Mouse (Mus musculus): ENCODE measurements around the gene Bola1. TPM values are rescaled to one million over a fixed set of nuclear protein-coding genes. Genes with fewer than 3 reads are reported as not detected.

Gene Bola1
- total RNA-seq, 2 experiments from 2014 or later: 20.8 to 24.6 TPM

DNA sequence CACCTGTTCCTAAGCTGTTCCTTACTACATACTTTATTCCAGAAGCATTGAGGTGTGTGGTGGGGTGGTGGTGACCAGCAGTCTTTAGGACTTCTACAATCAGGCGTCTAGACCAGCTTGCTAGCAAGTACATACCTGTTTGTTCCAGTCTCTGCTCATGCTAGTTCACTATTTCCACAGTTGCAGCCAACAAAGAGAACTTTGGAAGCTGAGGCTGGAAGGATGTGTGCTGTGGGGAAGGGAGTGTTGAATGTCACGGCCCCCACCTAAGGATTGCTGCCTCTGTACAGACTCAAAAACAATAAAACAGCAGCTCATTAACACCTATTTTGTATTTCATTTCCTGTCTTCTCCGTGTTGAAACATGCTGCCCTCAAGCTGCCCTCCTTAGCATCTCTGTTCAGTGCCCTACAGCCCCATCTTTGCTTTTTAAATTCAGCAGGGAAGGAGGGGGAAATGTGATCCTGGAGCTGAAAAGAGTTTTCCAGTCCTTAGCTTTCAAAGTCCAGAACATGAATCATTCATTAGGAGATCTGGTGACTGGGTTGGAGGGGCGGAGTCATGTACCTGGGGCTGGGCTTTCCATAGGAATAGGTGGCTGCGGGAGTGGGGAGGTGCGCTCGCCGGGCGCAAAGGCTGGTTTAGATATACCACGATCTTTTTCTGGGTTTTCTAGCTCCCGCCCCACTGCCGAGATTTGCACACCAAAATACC is 58.5 kb downstream of the Bola1 start:
- intact Hi-C loops (cut with DNase I): no loop called here
- peak in 1 of 2 experiments; percentile 43 for DNase-seq

DNA sequence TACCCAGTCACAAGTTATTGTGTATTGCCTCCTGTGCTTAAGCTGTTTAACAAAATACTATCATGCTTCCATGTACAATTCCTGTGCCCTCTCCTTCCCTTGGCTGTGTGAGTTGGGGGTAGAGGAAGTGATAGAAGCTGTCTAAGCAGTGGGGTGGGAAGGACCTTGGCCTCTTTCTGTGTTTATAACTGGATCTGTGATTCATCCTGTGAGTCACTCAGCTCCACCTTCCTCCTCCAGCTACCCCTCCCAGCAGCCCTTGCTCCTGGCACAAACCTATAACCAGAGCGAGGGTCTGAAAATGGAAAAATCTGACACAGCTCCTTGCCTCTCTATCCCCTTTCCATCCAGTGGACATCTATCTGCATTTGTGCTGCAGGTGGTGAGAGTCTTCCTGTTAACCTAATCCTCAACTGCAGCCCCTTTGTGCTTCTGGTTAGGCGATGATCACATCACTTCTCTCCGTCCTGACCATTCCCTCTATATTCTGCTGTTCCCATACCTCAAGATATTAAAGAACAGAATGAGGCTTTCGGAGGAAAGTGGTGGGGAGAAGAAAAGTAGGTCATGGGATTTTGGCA is 59.2 kb downstream of the Bola1 start:
- peak in 1 of 2 experiments; percentile 52 for DNase-seq
- intact Hi-C loops (cut with DNase I): no loop called here

DNA sequence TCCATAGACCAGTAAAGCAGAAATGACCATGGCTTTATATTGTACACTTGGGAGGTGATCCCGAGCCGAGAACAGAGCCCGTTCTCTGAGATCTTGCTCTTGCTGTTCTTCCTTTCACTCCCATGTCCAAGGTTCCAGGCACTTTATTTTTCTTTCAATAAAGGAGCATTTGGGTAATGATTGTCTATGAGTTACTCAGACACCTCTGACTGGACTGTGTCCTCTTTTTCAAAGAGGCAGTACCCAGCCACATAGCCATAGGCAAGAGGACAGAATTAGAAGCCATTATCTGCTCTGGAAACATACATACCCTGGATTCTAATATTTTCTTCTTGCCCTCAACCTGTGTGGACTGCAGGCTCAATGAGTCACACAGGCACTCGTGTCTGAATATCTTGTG is 59.7 kb downstream of the Bola1 start:
- no peak for DNase-seq
- intact Hi-C loops (cut with DNase I): no loop called here

GRCm38 (mm10) chr3:96155501-96155900 is 64.0 kb downstream of the Bola1 start:
- DNase-seq: no peak
- intact Hi-C loops (cut with DNase I): no loop called here

- DNase-seq: no peak
- intact Hi-C loops (cut with DNase I): loop anchor here (5.0 kb wide), 1 partner anchor 190 kb away; no protein-coding TSS in a partner anchor
Observed at GRCm38 (mm10) chr3:96152611-96153010, 66.9 kb downstream of the Bola1 start.

- intact Hi-C loops (cut with DNase I): loop anchor here (5.0 kb wide), 1 partner anchor 190 kb away; no protein-coding TSS in a partner anchor
- no peak for DNase-seq
Observed at GRCm38 (mm10) chr3:96151836-96152235, 67.7 kb downstream of the Bola1 start.

DNA sequence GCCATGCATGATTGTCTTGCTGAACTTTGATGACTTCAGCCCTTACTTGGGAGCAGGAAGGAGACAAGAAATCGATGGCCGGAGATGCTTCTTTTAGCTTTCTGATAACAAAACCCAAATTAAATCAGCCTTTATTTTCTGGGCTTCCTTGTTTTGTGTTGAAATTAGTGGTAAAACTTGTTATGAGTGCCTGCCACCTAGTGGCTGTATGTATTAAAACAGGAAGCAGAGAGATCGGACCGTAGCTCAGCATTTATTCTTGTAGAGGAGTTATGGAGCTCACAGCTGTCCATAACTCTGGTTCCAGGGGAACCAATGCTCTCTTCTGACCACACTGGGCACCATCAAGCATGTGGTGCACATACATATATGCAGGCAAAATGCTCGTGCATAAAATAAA is 71.6 kb downstream of the Bola1 start:
- intact Hi-C loops (cut with DNase I): loop anchor here (1.0 to 2.0 kb wide), 2 partner anchors 65 to 82 kb away; no protein-coding TSS in a partner anchor
- no peak for DNase-seq

Small RNA genes lying within 50 kb of the gene (microRNA-seq; reads per million reads assigned to microRNA genes)
- gene Gm44492: 0 to 0.74 reads per million in 2 experiments
- gene Gm47311: 0 reads per million in 2 experiments
- gene Gm47313: 0 reads per million in 2 experiments

Other genes with a start within 250 kb of the Bola1 start
- gene Plekho1, start 223.7 kb downstream of the Bola1 start, total RNA-seq (2021): 10 to 100 TPM; 17.6 to 23.6 TPM
- gene Vps45, start 161.2 kb downstream of the Bola1 start, total RNA-seq (2021): 10 to 100 TPM; 13.4 to 17.5 TPM
- 10 to 100 TPM; 46.6 to 49.0 TPM for gene Otud7b, start 115.2 kb downstream of the Bola1 start, total RNA-seq (2021)
- gene Mtmr11, start 57.7 kb downstream of the Bola1 start, total RNA-seq (2021): 1 to 10 TPM; 1.6 to 2.3 TPM
- gene Sf3b4, start 47.4 kb downstream of the Bola1 start, total RNA-seq (2021): 10 to 100 TPM; 10.7 to 11.6 TPM
- gene Sv2a, start 38.6 kb downstream of the Bola1 start, total RNA-seq (2021): 1 to 10 TPM in 1 of 2 experiments, under 1 TPM in 1; 0.37 to 1.5 TPM
- under 1 TPM in 1 of 2 experiments, not detected in 1; 0.92 TPM for gene Hist2h2ab, start 156 bp upstream of the Bola1 start, total RNA-seq (2021)
- 10 to 100 TPM in 1 of 2 experiments, 1 to 10 TPM in 1; 9.9 to 10.3 TPM for gene Hist2h2ac, start 1.2 kb upstream of the Bola1 start, total RNA-seq (2021)
- 1 to 10 TPM; 4.5 to 5.3 TPM for gene Hist2h2be, start 1.4 kb upstream of the Bola1 start, total RNA-seq (2021)
- gene Hist2h3c2, start 19.4 kb upstream of the Bola1 start, total RNA-seq (2021): 1 to 10 TPM; 7.6 to 8.3 TPM
- gene Hist2h2aa2, start 20.6 kb upstream of the Bola1 start, total RNA-seq (2021): 100 to 1,000 TPM; 189 to 208 TPM
- 1 to 10 TPM; 2.9 to 7.9 TPM for gene Hist2h2aa1, start 25.8 kb upstream of the Bola1 start, total RNA-seq (2021)
- gene Hist2h3c1, start 27.0 kb upstream of the Bola1 start, total RNA-seq (2021): not detected
- 1 to 10 TPM; 5.9 to 6.8 TPM for gene Hist2h4, start 43.6 kb upstream of the Bola1 start, total RNA-seq (2021)
- gene Hist2h3b, start 48.9 kb upstream of the Bola1 start, total RNA-seq (2021): 10 to 100 TPM; 26.9 to 33.5 TPM
- gene Hist2h2bb, start 50.0 kb upstream of the Bola1 start, total RNA-seq (2021): 10 to 100 TPM; 28.9 to 35.3 TPM
- under 1 TPM; 0.10 to 0.30 TPM for gene Fcgr1, start 74.3 kb upstream of the Bola1 start, total RNA-seq (2021)
- gene BC107364, start 232.6 kb upstream of the Bola1 start, total RNA-seq (2021): not detected

Data from gastrocnemius, postnatal 36 days (tissue).